Mouse (Mus musculus) liver, embryonic 12.5 days (tissue): ENCODE data around the gene Sdf4. TPM values are rescaled to one million over a fixed set of nuclear protein-coding genes. Genes with fewer than 3 reads are reported as not detected.

Experiments
- ATAC-seq: fragments of 200-750 bp; cut with Nextera tagmentation; 2 replicates; pipeline ENCODE4 v1.8.0; 2017; ENCODE audit warnings: moderate number of reproducible peaks, mild to moderate bottlenecking, moderate library complexity
- H3K27ac ChIP-seq: fragments of 300-500 bp; sonication (generic); 2 replicates; pipeline ENCODE4 v1.5.1; 2016; ENCODE audit warnings: mild to moderate bottlenecking
- H3K27me3 ChIP-seq: fragments of 300-500 bp; sonication (generic); replicated peaks from 2 replicates; pipeline ENCODE4 v1.6.1; 2016; ENCODE audit warnings: mild to moderate bottlenecking, moderate library complexity
- H3K36me3 ChIP-seq: fragments of 300-500 bp; sonication (generic); 2 replicates; pipeline ENCODE4 v1.6.1; 2016; ENCODE audit warnings: mild to moderate bottlenecking, moderate library complexity
- H3K4me1 ChIP-seq: fragments of 300-500 bp; sonication (generic); 2 replicates; pipeline ENCODE4 v1.6.1; 2016
- H3K4me2 ChIP-seq: fragments of 300-500 bp; sonication (generic); 2 replicates; pipeline ENCODE4 v1.6.1; 2016; ENCODE audit warnings: mild to moderate bottlenecking, moderate library complexity
- H3K4me3 ChIP-seq: fragments of 300-500 bp; sonication (generic); 2 replicates; pipeline ENCODE4 v1.5.1; 2016; ENCODE audit warnings: mild to moderate bottlenecking, moderate library complexity
- H3K9ac ChIP-seq: fragments of 300-500 bp; sonication (generic); 2 replicates; pipeline ENCODE4 v1.6.1; 2016; ENCODE audit warnings: mild to moderate bottlenecking, moderate library complexity
- H3K9me3 ChIP-seq: fragments of 300-500 bp; sonication (generic); replicated peaks from 2 replicates; pipeline ENCODE4 v1.6.1; 2016; ENCODE audit warnings: mild to moderate bottlenecking, moderate library complexity
- WGBS: fragments of 180-500 bp; shearing (Covaris S2); methylation state at CpG from one replicate; pipeline ENCODE4 v1.1.7; 2016; ENCODE audit not compliant: insufficient replicate concordance; 5-methylcytosine and 5-hydroxymethylcytosine counted together
- polyA plus RNA-seq: library from polyadenylated mRNA; unstranded; fragments of >200 nt; fragmentation: Nextera tagmentation; extraction: Ambion mirVana; gene quantifications from 2 replicates; pipeline ENCODE4 v1.2.1, GENCODE M21; 2016

Gene Sdf4
- polyA plus RNA-seq, 1 experiment from 2014 or later = 93.4 TPM

- 28% methylated on average over 6 of the region's 6 CpGs for WGBS
- no peak overlapping the region for H3K4me2 ChIP-seq
- H3K36me3 ChIP-seq = 0 out of 2 replicates have a peak, but pooled peaks cover 4% of the 10 kb centered on the region
- H3K27me3 ChIP-seq = peaks cover 33% of the 10 kb centered on the region
- no peak overlapping the region for H3K27ac ChIP-seq
- H3K9me3 ChIP-seq = no peaks in the 10 kb centered on the region
- no peak overlapping the region for H3K9ac ChIP-seq
- H3K4me3 ChIP-seq = no peak overlapping the region
- H3K4me1 ChIP-seq = peaks cover 33% of the 10 kb centered on the region
- ATAC-seq = no peak
Observed at GRCm38 (mm10) chr4:156033476-156034119, 40.9 kb downstream of the Sdf4 start.

GRCm38 (mm10) chr4:156034301-156034700 is 41.6 kb downstream of the Sdf4 start:
- ATAC-seq = no peak
- peaks cover 33% of the 10 kb centered on the region for H3K27me3 ChIP-seq
- H3K4me1 ChIP-seq = peaks cover 33% of the 10 kb centered on the region
- no peak overlapping the region for H3K4me3 ChIP-seq
- H3K4me2 ChIP-seq = no peak overlapping the region
- no peaks in the 10 kb centered on the region for H3K9me3 ChIP-seq
- 0 out of 2 replicates have a peak, but pooled peaks cover 2% of the 10 kb centered on the region for H3K36me3 ChIP-seq
- H3K27ac ChIP-seq = no peak overlapping the region
- H3K9ac ChIP-seq = no peak overlapping the region
- WGBS = 72% methylated on average over 4 of the region's 4 CpGs

- Histone ChIP-seq H3K4me1 (peaks cover 33% of the 10 kb centered on the region), H3K36me3 (no peaks in the 10 kb centered on the region), H3K27ac (no peak overlapping the region), H3K4me3 (peak overlapping the region; percentile 15), H3K27me3 (peaks cover 33% of the 10 kb centered on the region), H3K4me2 (peak overlapping the region; percentile 46), H3K9me3 (no peaks in the 10 kb centered on the region), H3K9ac (no peak overlapping the region)
- WGBS = 8% methylated on average over 25 of the region's 25 CpGs
- ATAC-seq = no peak
Observed at GRCm38 (mm10) chr4:156034901-156035300, 42.2 kb downstream of the Sdf4 start.

- peaks cover 11% of the 10 kb centered on the region; the same call in 1 of the 2 replicates for H3K27me3 ChIP-seq
- WGBS = 48% methylated on average over 5 of the region's 5 CpGs
Observed at GRCm38 (mm10) chr4:156044754-156045153, 52.1 kb downstream of the Sdf4 start.

GRCm38 (mm10) chr4:156049779-156050178 is 57.1 kb downstream of the Sdf4 start:
- no peaks in the 10 kb centered on the region for H3K4me1 ChIP-seq
- no peak overlapping the region for H3K4me2 ChIP-seq
- H3K27me3 ChIP-seq = 0 out of 2 replicates have a peak, but pooled peaks cover under 1% of the 10 kb centered on the region
- ATAC-seq = no peak
- H3K36me3 ChIP-seq = no peaks in the 10 kb centered on the region
- WGBS = 42% methylated on average over 3 of the region's 3 CpGs
- no peaks in the 10 kb centered on the region for H3K9me3 ChIP-seq
- no peak overlapping the region for H3K27ac ChIP-seq
- no peak overlapping the region for H3K4me3 ChIP-seq
- H3K9ac ChIP-seq = no peak overlapping the region

More at GRCm38 (mm10) chr4:156044754-156045153, 52.1 kb downstream of the Sdf4 start:
- Histone ChIP-seq H3K27ac (no peak overlapping the region), H3K9ac (no peak overlapping the region), H3K9me3 (no peaks in the 10 kb centered on the region), H3K4me1 (no peaks in the 10 kb centered on the region), H3K4me3 (no peak overlapping the region), H3K36me3 (no peaks in the 10 kb centered on the region), H3K4me2 (no peak overlapping the region)
- no peak for ATAC-seq

- Histone ChIP-seq H3K36me3 (no peaks in the 10 kb centered on the region), H3K27ac (no peak overlapping the region), H3K4me1 (no peaks in the 10 kb centered on the region), H3K9me3 (no peaks in the 10 kb centered on the region), H3K27me3 (no peaks in the 10 kb centered on the region), H3K4me3 (no peak overlapping the region), H3K4me2 (no peak overlapping the region), H3K9ac (no peak overlapping the region)
- WGBS = 57% methylated on average over 6 of the region's 6 CpGs
- no peak for ATAC-seq
Observed at GRCm38 (mm10) chr4:156050391-156050980, 57.8 kb downstream of the Sdf4 start.

GRCm38 (mm10) chr4:156053113-156053512 is 60.4 kb downstream of the Sdf4 start:
- H3K4me2 ChIP-seq = no peak overlapping the region
- H3K27ac ChIP-seq = no peak overlapping the region
- H3K4me1 ChIP-seq = no peaks in the 10 kb centered on the region

GRCm38 (mm10) chr4:156054130-156054529 is 61.5 kb downstream of the Sdf4 start:
- Histone ChIP-seq H3K9ac (no peak overlapping the region), H3K4me3 (no peak overlapping the region), H3K4me1 (no peaks in the 10 kb centered on the region), H3K4me2 (no peak overlapping the region), H3K36me3 (no peaks in the 10 kb centered on the region), H3K27ac (no peak overlapping the region), H3K27me3 (peaks cover 9% of the 10 kb centered on the region; the same call in 1 of the 2 replicates), H3K9me3 (no peaks in the 10 kb centered on the region)
- no peak for ATAC-seq
- 67% methylated on average over 4 of the region's 4 CpGs for WGBS

More at GRCm38 (mm10) chr4:156053113-156053512, 60.4 kb downstream of the Sdf4 start:
- ATAC-seq = no peak
- Histone ChIP-seq H3K36me3 (no peaks in the 10 kb centered on the region), H3K4me3 (no peak overlapping the region), H3K27me3 (peaks cover 5% of the 10 kb centered on the region; the same call in 1 of the 2 replicates), H3K9me3 (no peaks in the 10 kb centered on the region), H3K9ac (no peak overlapping the region)
- WGBS = 63% methylated on average over 4 of the region's 4 CpGs

- no peaks in the 10 kb centered on the region for H3K4me1 ChIP-seq
- H3K27me3 ChIP-seq = peaks cover 11% of the 10 kb centered on the region; the same call in 1 of the 2 replicates
- no peak overlapping the region for H3K9ac ChIP-seq
- H3K4me2 ChIP-seq = no peak overlapping the region
- 86% methylated on average over 6 of the region's 6 CpGs for WGBS
- no peak overlapping the region for H3K27ac ChIP-seq
- H3K36me3 ChIP-seq = no peaks in the 10 kb centered on the region
- no peak for ATAC-seq
- no peak overlapping the region for H3K4me3 ChIP-seq
- H3K9me3 ChIP-seq = no peaks in the 10 kb centered on the region
Observed at GRCm38 (mm10) chr4:156054606-156055005, 61.9 kb downstream of the Sdf4 start.

- Histone ChIP-seq H3K4me3 (no peak overlapping the region), H3K27me3 (peaks cover 11% of the 10 kb centered on the region; the same call in 1 of the 2 replicates), H3K4me2 (no peak overlapping the region), H3K27ac (no peak overlapping the region), H3K9ac (no peak overlapping the region), H3K9me3 (no peaks in the 10 kb centered on the region), H3K36me3 (no peaks in the 10 kb centered on the region), H3K4me1 (no peaks in the 10 kb centered on the region)
- WGBS = 67% methylated on average over 5 of the region's 5 CpGs
- ATAC-seq = no peak
Observed at GRCm38 (mm10) chr4:156055173-156055572, 62.5 kb downstream of the Sdf4 start.

GRCm38 (mm10) chr4:156057702-156058101 is 65.0 kb downstream of the Sdf4 start:
- no peaks in the 10 kb centered on the region for H3K9me3 ChIP-seq
- H3K9ac ChIP-seq = no peak overlapping the region
- H3K4me1 ChIP-seq = no peaks in the 10 kb centered on the region
- ATAC-seq = no peak
- H3K27ac ChIP-seq = no peak overlapping the region
- H3K4me3 ChIP-seq = no peak overlapping the region
- peaks cover 11% of the 10 kb centered on the region; the same call in 1 of the 2 replicates for H3K27me3 ChIP-seq
- H3K4me2 ChIP-seq = no peak overlapping the region
- 58% methylated on average over 10 of the region's 10 CpGs for WGBS
- no peaks in the 10 kb centered on the region for H3K36me3 ChIP-seq

GRCm38 (mm10) chr4:156058826-156059225 is 66.2 kb downstream of the Sdf4 start:
- H3K27ac ChIP-seq = no peak overlapping the region
- no peak overlapping the region for H3K4me3 ChIP-seq
- H3K36me3 ChIP-seq = no peaks in the 10 kb centered on the region
- no peak overlapping the region for H3K4me2 ChIP-seq
- ATAC-seq = no peak
- no peaks in the 10 kb centered on the region for H3K4me1 ChIP-seq
- no peak overlapping the region for H3K9ac ChIP-seq
- H3K9me3 ChIP-seq = no peaks in the 10 kb centered on the region
- peaks cover 11% of the 10 kb centered on the region; the same call in 1 of the 2 replicates for H3K27me3 ChIP-seq
- 56% methylated on average over 9 of the region's 9 CpGs for WGBS
